Mouse (Mus musculus) MEL (cell line): ENCODE measurements around the gene Cmas. TPM values are rescaled to one million over a fixed set of nuclear protein-coding genes. Genes with fewer than 3 reads are reported as not detected.

Source experiments
- DNase-seq: peaks from one replicate; pipeline ENCODE4 v3.0.0; 2011; ENCODE audit warnings: low read depth, low spot score
- H3K27ac ChIP-seq: 2 replicates; pipeline ENCODE4 v1.5.1; 2012; ENCODE audit warnings: low read depth, mild to moderate bottlenecking, control low read depth, low read length, moderate library complexity; ENCODE audit not compliant: control insufficient read depth
- H3K27me3 ChIP-seq, 2 experiments: fragments of 150-350 bp in 1 of 2; sonication (generic) in 1 of 2; 2 replicates each; pipeline ENCODE4 v1.6.1; 2012; ENCODE audit warnings: low read length in 2 of 2, mild to moderate bottlenecking in 2 of 2, improper control_type of control experiment in 1 of 2, moderate library complexity in 1 of 2; ENCODE audit not compliant: insufficient read depth in 2 of 2, control insufficient read depth in 1 of 2
- H3K36me3 ChIP-seq, 2 experiments: 2 replicates each; pipeline ENCODE4 v1.6.1; 2012 to 2014; ENCODE audit warnings: low read length in 2 of 2, improper control_type of control experiment in 1 of 2, inconsistent platforms in 1 of 2, mild to moderate bottlenecking in 1 of 2; ENCODE audit not compliant: insufficient read depth in 2 of 2, control insufficient read depth in 1 of 2
- H3K4me1 ChIP-seq, 2 experiments: fragments of 150-350 bp in 1 of 2; sonication (generic) in 1 of 2; 2 replicates each; pipeline ENCODE4 v1.6.1; 2012; ENCODE audit warnings: low read length in 2 of 2, improper control_type of control experiment in 1 of 2, mild to moderate bottlenecking in 1 of 2; ENCODE audit not compliant: insufficient read depth in 2 of 2, control insufficient read depth in 1 of 2
- H3K4me3 ChIP-seq, 2 experiments: fragments of 150-350 bp in 1 of 2; sonication (generic) in 1 of 2; 2 replicates each; pipeline ENCODE4 v1.5.1; 2012; ENCODE audit warnings: low read depth in 2 of 2, low read length in 2 of 2, mild to moderate bottlenecking in 2 of 2, moderate library complexity in 2 of 2, control low read depth in 1 of 2, improper control_type of control experiment in 1 of 2; ENCODE audit not compliant: control insufficient read depth in 1 of 2, insufficient read depth in 1 of 2
- H3K79me2 ChIP-seq: 2 replicates; pipeline ENCODE4 v1.6.1; 2012; ENCODE audit warnings: mild to moderate bottlenecking, low read length, moderate library complexity; ENCODE audit not compliant: control insufficient read depth, poor library complexity, insufficient read depth
- H3K9ac ChIP-seq: 2 replicates; pipeline ENCODE4 v1.6.1; 2012; ENCODE audit warnings: low read depth, mild to moderate bottlenecking, control low read depth, low read length, moderate library complexity; ENCODE audit not compliant: control insufficient read depth, poor library complexity, severe bottlenecking
- H3K9me3 ChIP-seq: fragments of 150-350 bp; sonication (generic); replicated peaks from 2 replicates; pipeline ENCODE4 v1.6.1; 2012; ENCODE audit warnings: mild to moderate bottlenecking, low read length, improper control_type of control experiment, moderate library complexity; ENCODE audit not compliant: insufficient read depth
- CHD1 ChIP-seq: IDR thresholded peaks from 2 replicates; pipeline ENCODE4 v1.6.1; 2012; ENCODE audit warnings: low read depth, mild to moderate bottlenecking, inconsistent platforms, low read length, improper control_type of control experiment
- CHD2 ChIP-seq: IDR thresholded peaks from 2 replicates; pipeline ENCODE4 v1.6.1; 2011; ENCODE audit warnings: low read length, improper control_type of control experiment
- E2F4 ChIP-seq: IDR thresholded peaks from 2 replicates; pipeline ENCODE4 v1.6.1; 2011; ENCODE audit warnings: low read depth, low read length, improper control_type of control experiment, borderline replicate concordance
- ELF1 ChIP-seq: IDR thresholded peaks from 2 replicates; pipeline ENCODE4 v1.6.1; 2014; ENCODE audit warnings: low read depth, mild to moderate bottlenecking, inconsistent platforms, low read length, improper control_type of control experiment, moderate library complexity
- EP300 ChIP-seq, 2 experiments: IDR thresholded peaks; 2 replicates each; pipeline ENCODE4 v1.6.1; 2011; ENCODE audit warnings: improper control_type of control experiment in 2 of 2, low read length in 2 of 2, low read depth in 1 of 2, mild to moderate bottlenecking in 1 of 2
- ETS1 ChIP-seq: IDR thresholded peaks from 2 replicates; pipeline ENCODE4 v1.6.1; 2012; ENCODE audit warnings: low read depth, mild to moderate bottlenecking, inconsistent platforms, low read length, improper control_type of control experiment, moderate library complexity
- GATA1 ChIP-seq: IDR thresholded peaks from 2 replicates; pipeline ENCODE4 v1.6.1; 2011; ENCODE audit warnings: low read depth, low read length, improper control_type of control experiment
- HCFC1 ChIP-seq: IDR thresholded peaks from 2 replicates; pipeline ENCODE4 v1.6.1; 2012; ENCODE audit warnings: low read depth, mild to moderate bottlenecking, inconsistent platforms, low read length, improper control_type of control experiment, moderate library complexity
- MEF2A ChIP-seq: IDR thresholded peaks from 2 replicates; pipeline ENCODE4 v1.6.1; 2014; ENCODE audit warnings: low read depth, mild to moderate bottlenecking, inconsistent platforms, low read length, improper control_type of control experiment; ENCODE audit not compliant: poor library complexity, insufficient replicate concordance, severe bottlenecking; ENCODE audit errors: extremely low read depth
- MXI1 ChIP-seq: IDR thresholded peaks from 2 replicates; pipeline ENCODE4 v1.6.1; 2011; ENCODE audit warnings: mild to moderate bottlenecking, low read depth, low read length, improper control_type of control experiment
- MYC ChIP-seq: IDR thresholded peaks from 2 replicates; pipeline ENCODE4 v1.6.1; 2011; ENCODE audit warnings: low read depth, mild to moderate bottlenecking, low read length, improper control_type of control experiment, moderate library complexity
- POLR2A ChIP-seq, 2 experiments: IDR thresholded peaks; 2 replicates each; pipeline ENCODE4 v1.6.1; 2011 to 2012; ENCODE audit warnings: low read length in 2 of 2, mild to moderate bottlenecking in 2 of 2, control low read depth in 1 of 2, improper control_type of control experiment in 1 of 2, low read depth in 1 of 2, moderate library complexity in 1 of 2; ENCODE audit not compliant: control insufficient read depth in 1 of 2, insufficient read depth in 1 of 2, poor library complexity in 1 of 2
- POLR2AphosphoS2 ChIP-seq: IDR thresholded peaks from 2 replicates; pipeline ENCODE4 v1.6.1; 2011; ENCODE audit warnings: low read length, improper control_type of control experiment
- RAD21 ChIP-seq: IDR thresholded peaks from 2 replicates; pipeline ENCODE4 v1.6.1; 2011; ENCODE audit warnings: mild to moderate bottlenecking, low read depth, low read length, improper control_type of control experiment
- RCOR1 ChIP-seq: IDR thresholded peaks from 2 replicates; pipeline ENCODE4 v1.6.1; 2012; ENCODE audit warnings: low read depth, mild to moderate bottlenecking, inconsistent platforms, low read length, improper control_type of control experiment
- SIN3A ChIP-seq: IDR thresholded peaks from 2 replicates; pipeline ENCODE4 v1.6.1; 2012; ENCODE audit warnings: low read length, improper control_type of control experiment, inconsistent platforms
- TCF12 ChIP-seq: IDR thresholded peaks from 2 replicates; pipeline ENCODE4 v1.6.1; 2014; ENCODE audit warnings: low read depth, mild to moderate bottlenecking, inconsistent platforms, low read length, improper control_type of control experiment, moderate library complexity
- UBTF ChIP-seq: IDR thresholded peaks from 2 replicates; pipeline ENCODE4 v1.6.1; 2012; ENCODE audit warnings: low read depth, mild to moderate bottlenecking, inconsistent platforms, low read length, improper control_type of control experiment, moderate library complexity, borderline replicate concordance; ENCODE audit not compliant: insufficient read depth
- USF2 ChIP-seq, 2 experiments: IDR thresholded peaks; 2 replicates each; pipeline ENCODE4 v1.6.1; 2011 to 2012; ENCODE audit warnings: improper control_type of control experiment in 2 of 2, low read length in 2 of 2, borderline replicate concordance in 1 of 2, inconsistent platforms in 1 of 2, low read depth in 1 of 2, mild to moderate bottlenecking in 1 of 2; ENCODE audit not compliant: insufficient read depth in 1 of 2
- ZKSCAN1 ChIP-seq: IDR thresholded peaks from 2 replicates; pipeline ENCODE4 v1.6.1; 2012; ENCODE audit warnings: low read depth, mild to moderate bottlenecking, inconsistent platforms, low read length, improper control_type of control experiment, moderate library complexity
- ZMIZ1 ChIP-seq: IDR thresholded peaks from 2 replicates; pipeline ENCODE4 v1.6.1; 2012; ENCODE audit warnings: low read depth, mild to moderate bottlenecking, inconsistent platforms, low read length, improper control_type of control experiment, moderate library complexity
- ZNF384 ChIP-seq: IDR thresholded peaks from 2 replicates; pipeline ENCODE4 v1.6.1; 2012; ENCODE audit warnings: low read depth, mild to moderate bottlenecking, inconsistent platforms, low read length, improper control_type of control experiment
- polyA plus RNA-seq, 2 experiments: library from polyadenylated mRNA; stranded (reverse) in 1 of 2; unstranded in 1 of 2; fragments of >175 nt in 1 of 2; fragments of >200 nt in 1 of 2; gene quantifications; 2 replicates each; pipeline versions ENCODE4 v1.2.1 to v1.2.4; 2012; ENCODE audit warnings: low replicate concordance in 2 of 2, low read depth in 1 of 2; ENCODE audit not compliant: insufficient read length in 2 of 2, insufficient read depth in 1 of 2, missing spikeins in 1 of 2
- total RNA-seq: library from RNA; depleted of rRNA; stranded (reverse); fragments of 300-350 nt; gene quantifications from 2 replicates; pipeline ENCODE4 v1.2.3, GENCODE M21; 2012

The Cmas gene
- total and polyA plus RNA-seq, 3 experiments, result 29.4 to 55.0 TPM; not detected in 1

GRCm38 (mm10) chr6:142746765-142747164 lies 9.7 kb upstream of the Cmas start:
- no peaks in the 10 kb centered on the region for H3K79me2 ChIP-seq
- H3K27ac ChIP-seq, result no peak overlapping the region
- TF ChIP-seq HCFC1 (no peak), ZKSCAN1 (no peak), CHD2 (no peak), RCOR1 (no peak), SIN3A (0 out of 2 replicates have a peak, but pooled peaks have one; percentile 7)
- H3K9ac ChIP-seq, result no peak overlapping the region
- H3K4me3 ChIP-seq, result peak overlapping the region in 1 of 2 experiments; percentile 8; a peak in 1 of 4 replicates
- H3K36me3 ChIP-seq, result peaks cover 0 to 16% of the 10 kb centered on the region in 2 experiments; a peak in 2 of 4 replicates
- DNase-seq, result peak; percentile 41
- H3K9me3 ChIP-seq, result no peaks in the 10 kb centered on the region
- peaks cover 7 to 14% of the 10 kb centered on the region in 2 experiments for H3K4me1 ChIP-seq
- no peaks in the 10 kb centered on the region for H3K27me3 ChIP-seq

GRCm38 (mm10) chr6:142747165-142747564 lies 9.3 kb upstream of the Cmas start:
- H3K4me3 ChIP-seq, result peak overlapping the region in 1 of 2 experiments; percentile 8; a peak in 1 of 4 replicates
- H3K27ac ChIP-seq, result no peak overlapping the region
- peak; percentile 51 for DNase-seq
- H3K9me3 ChIP-seq, result no peaks in the 10 kb centered on the region
- no peak for TF ChIP-seq RAD21
- TF ChIP-seq E2F4, result no peak
- no peak for TF ChIP-seq MEF2A
- TF ChIP-seq SIN3A, result 0 out of 2 replicates have a peak, but pooled peaks have one; percentile 9
- TF ChIP-seq EP300 (IDR thresholded peaks at IDR 0.05; ENCODE audit: low read depth in 1 of 2, low read length in 2 of 2), result peak in 1 of 2 experiments; percentile 24; a peak in 1 of 4 replicates
- no peak for TF ChIP-seq GATA1
- peaks cover 0 to 19% of the 10 kb centered on the region in 2 experiments; a peak in 2 of 4 replicates for H3K36me3 ChIP-seq
- H3K4me1 ChIP-seq, result peaks cover 7 to 18% of the 10 kb centered on the region in 2 experiments
- H3K79me2 ChIP-seq, result no peaks in the 10 kb centered on the region
- H3K9ac ChIP-seq, result no peak overlapping the region
- no peaks in the 10 kb centered on the region for H3K27me3 ChIP-seq

- no peaks in the 10 kb centered on the region for H3K79me2 ChIP-seq
- peak overlapping the region; percentile 17; the same call in 1 of the 2 replicates for H3K9ac ChIP-seq
- H3K36me3 ChIP-seq, result peaks cover 0 to 25% of the 10 kb centered on the region in 2 experiments; a peak in 2 of 4 replicates
- no peaks in the 10 kb centered on the region for H3K9me3 ChIP-seq
- H3K4me3 ChIP-seq, result peak overlapping the region; percentile 17 to 51; a peak in 2 of 4 replicates
- DNase-seq, result peak; percentile 51
- H3K27me3 ChIP-seq, result no peaks in the 10 kb centered on the region
- H3K27ac ChIP-seq, result peak overlapping the region; percentile 38; the same call in 1 of the 2 replicates
- peaks cover 10 to 22% of the 10 kb centered on the region in 2 experiments for H3K4me1 ChIP-seq
- peak; percentile 21; the same call in 1 of the 2 replicates for TF ChIP-seq MXI1
- TF ChIP-seq UBTF, result no peak
- no peak for TF ChIP-seq POLR2A (IDR thresholded peaks at IDR 0.05; ENCODE audit: control insufficient read depth in 1 of 2, insufficient read depth in 1 of 2, low read depth in 1 of 2, low read length in 2 of 2, poor library complexity in 1 of 2)
- TF ChIP-seq ETS1, result peak; percentile 61
- no peak for TF ChIP-seq HCFC1
- no peak for TF ChIP-seq CHD2
- TF ChIP-seq TCF12, result 0 out of 2 replicates have a peak, but pooled peaks have one; percentile 21
- no peak for TF ChIP-seq ZMIZ1
- TF ChIP-seq MEF2A, result peak; percentile 69; the same call in 1 of the 2 replicates
- no peak for TF ChIP-seq E2F4
- TF ChIP-seq ZNF384, result no peak
- no peak for TF ChIP-seq USF2 (IDR thresholded peaks at IDR 0.05; ENCODE audit: borderline replicate concordance in 1 of 2, insufficient read depth in 1 of 2, low read depth in 1 of 2, low read length in 2 of 2)
- TF ChIP-seq MYC, result no peak
- TF ChIP-seq ELF1, result no peak
- no peak for TF ChIP-seq POLR2AphosphoS2
- TF ChIP-seq CHD1, result no peak
- TF ChIP-seq EP300 (IDR thresholded peaks at IDR 0.05; ENCODE audit: low read depth in 1 of 2, low read length in 2 of 2), result peak; percentile 19 to 33; a peak in 1 of 4 replicates
- no peak for TF ChIP-seq GATA1
These were observed 8.3 kb upstream of the Cmas start for GRCm38 (mm10) chr6:142748057-142748708.
